Mouse (Mus musculus) embryonic facial prominence, embryonic 11.5 days (tissue): ENCODE results near the gene Foxo3. TPM values are rescaled to one million over a fixed set of nuclear protein-coding genes. Genes with fewer than 3 reads are reported as not detected.

Experiments
- ATAC-seq: fragments of 200-750 bp; cut with Nextera tagmentation; replicated peaks from 2 replicates; pipeline ENCODE4 v1.8.0; 2017; ENCODE audit warnings: low read depth; ENCODE audit not compliant: insufficient number of reproducible peaks, low FRiP score, low TSS enrichment
- DNase-seq: peaks from one replicate; pipeline ENCODE4 v3.0.0-alpha.2; 2015; ENCODE audit warnings: low spot score
- H3K27ac ChIP-seq: fragments of 300-500 bp; sonication (generic); replicated peaks from 2 replicates; pipeline ENCODE4 v1.5.1; 2014; ENCODE audit warnings: mild to moderate bottlenecking, low read depth, low read length, control low read depth
- H3K27me3 ChIP-seq: fragments of 300-500 bp; sonication (generic); 2 replicates; pipeline ENCODE4 v1.6.1; 2014; ENCODE audit warnings: mild to moderate bottlenecking, low read length, moderate library complexity, mixed read lengths; ENCODE audit not compliant: control insufficient read depth, insufficient read depth
- H3K36me3 ChIP-seq: fragments of 300-500 bp; sonication (generic); replicated peaks from 2 replicates; pipeline ENCODE4 v1.6.1; 2014; ENCODE audit warnings: low read depth, mild to moderate bottlenecking, low read length, moderate library complexity, mixed read lengths; ENCODE audit not compliant: control insufficient read depth, insufficient read depth
- H3K4me1 ChIP-seq: fragments of 300-500 bp; sonication (generic); 2 replicates; pipeline ENCODE4 v1.6.1; 2014; ENCODE audit warnings: low read length, mixed read lengths; ENCODE audit not compliant: control insufficient read depth, insufficient read depth
- H3K4me2 ChIP-seq: fragments of 300-500 bp; sonication (generic); 2 replicates; pipeline ENCODE4 v1.6.1; 2014; ENCODE audit warnings: low read depth, mild to moderate bottlenecking, control low read depth, low read length, moderate library complexity
- H3K4me3 ChIP-seq: fragments of 300-500 bp; sonication (generic); 2 replicates; pipeline ENCODE4 v1.5.1; 2014; ENCODE audit warnings: low read depth, low read length, control low read depth
- H3K9ac ChIP-seq: fragments of 300-500 bp; sonication (generic); replicated peaks from 2 replicates; pipeline ENCODE4 v1.6.1; 2014; ENCODE audit warnings: mild to moderate bottlenecking, control low read depth, low read length
- H3K9me3 ChIP-seq: fragments of 300-500 bp; sonication (generic); replicated peaks from 2 replicates; pipeline ENCODE4 v1.6.1; 2016; ENCODE audit warnings: mild to moderate bottlenecking, low read length, inconsistent platforms, mixed read lengths; ENCODE audit not compliant: control insufficient read depth
- WGBS: fragments of 180-500 bp; shearing (Covaris S2); extraction: QIAGEN DNeasy Blood & Tissue Kit; methylation state at CpG from one replicate; pipeline ENCODE4 v1.1.7; 2014; 5-methylcytosine and 5-hydroxymethylcytosine counted together
- polyA plus RNA-seq: library from polyadenylated mRNA; unstranded; fragments of >200 nt; fragmentation: Nextera tagmentation; extraction: Ambion mirVana; gene quantifications from 2 replicates; pipeline ENCODE4 v1.2.1, GENCODE M21; 2014

The Foxo3 gene
- polyA plus RNA-seq, 1 experiment from 2014 or later, result 5.0 TPM

GRCm38 (mm10) chr10:42265021-42265689 is 11.4 kb downstream of the Foxo3 start:
- WGBS, result 92% methylated on average over 11 of the region's 11 CpGs
- Histone ChIP-seq H3K27ac (no peak overlapping the region), H3K9me3 (no peaks in the 10 kb centered on the region), H3K27me3 (no peaks in the 10 kb centered on the region), H3K4me3 (no peak overlapping the region), H3K4me1 (no peaks in the 10 kb centered on the region), H3K36me3 (no peaks in the 10 kb centered on the region), H3K9ac (no peak overlapping the region), H3K4me2 (no peak overlapping the region)
- DNase-seq, result no peak
- ATAC-seq, result no peak

DNA sequence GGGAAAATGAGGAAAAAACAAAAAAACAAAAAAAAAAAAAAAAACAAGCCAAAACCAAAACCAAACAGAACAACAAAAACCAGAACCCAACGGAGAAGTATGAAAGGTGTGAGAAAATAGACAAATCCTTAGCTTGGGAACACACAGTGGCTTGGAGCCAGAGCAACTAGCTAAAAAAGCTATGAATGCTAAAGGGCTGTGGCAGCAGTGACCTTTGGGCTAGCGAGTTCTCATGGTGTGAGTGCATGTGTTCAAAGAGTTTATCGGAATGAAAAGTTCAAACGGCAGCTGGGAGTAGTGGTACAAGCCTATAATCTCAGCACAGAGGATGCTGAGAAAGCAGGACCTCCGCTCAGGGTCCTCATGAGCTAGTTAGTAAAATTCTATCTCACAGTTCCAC is 12.4 kb downstream of the Foxo3 start:
- H3K9ac ChIP-seq, result no peak overlapping the region
- no peaks in the 10 kb centered on the region for H3K27me3 ChIP-seq
- H3K4me1 ChIP-seq, result no peaks in the 10 kb centered on the region
- H3K4me3 ChIP-seq, result no peak overlapping the region
- no peak overlapping the region for H3K4me2 ChIP-seq
- H3K27ac ChIP-seq, result no peak overlapping the region
- WGBS, result 73% methylated on average over 5 of the region's 5 CpGs
- DNase-seq (no peak), ATAC-seq (no peak)
- no peaks in the 10 kb centered on the region for H3K9me3 ChIP-seq
- no peaks in the 10 kb centered on the region for H3K36me3 ChIP-seq

DNA sequence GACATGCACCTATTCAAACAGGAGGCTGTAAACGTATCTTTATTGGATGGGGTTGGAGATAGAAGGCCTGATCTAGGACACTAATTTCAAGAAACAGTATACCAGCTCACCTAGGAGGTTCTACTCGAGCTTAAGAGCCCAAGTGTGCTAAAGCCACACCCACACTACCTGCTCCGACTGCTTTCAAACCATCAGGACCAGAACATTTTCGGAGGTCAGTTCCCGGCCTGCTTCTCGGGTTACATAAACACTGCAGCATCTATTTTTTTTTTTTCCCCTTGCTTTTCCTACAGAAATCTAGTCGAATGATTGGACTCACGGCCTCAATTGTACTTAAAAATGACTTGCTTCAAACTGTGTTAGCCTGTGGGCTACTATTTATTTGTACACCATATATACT is 12.9 kb downstream of the Foxo3 start:
- DNase-seq (no peak), ATAC-seq (no peak)
- no peak overlapping the region for H3K9ac ChIP-seq
- no peaks in the 10 kb centered on the region for H3K4me1 ChIP-seq
- no peaks in the 10 kb centered on the region for H3K9me3 ChIP-seq
- H3K4me3 ChIP-seq, result no peak overlapping the region
- no peaks in the 10 kb centered on the region for H3K27me3 ChIP-seq
- no peaks in the 10 kb centered on the region for H3K36me3 ChIP-seq
- WGBS, result 51% methylated on average over 8 of the region's 8 CpGs
- H3K4me2 ChIP-seq, result no peak overlapping the region
- H3K27ac ChIP-seq, result no peak overlapping the region

DNA sequence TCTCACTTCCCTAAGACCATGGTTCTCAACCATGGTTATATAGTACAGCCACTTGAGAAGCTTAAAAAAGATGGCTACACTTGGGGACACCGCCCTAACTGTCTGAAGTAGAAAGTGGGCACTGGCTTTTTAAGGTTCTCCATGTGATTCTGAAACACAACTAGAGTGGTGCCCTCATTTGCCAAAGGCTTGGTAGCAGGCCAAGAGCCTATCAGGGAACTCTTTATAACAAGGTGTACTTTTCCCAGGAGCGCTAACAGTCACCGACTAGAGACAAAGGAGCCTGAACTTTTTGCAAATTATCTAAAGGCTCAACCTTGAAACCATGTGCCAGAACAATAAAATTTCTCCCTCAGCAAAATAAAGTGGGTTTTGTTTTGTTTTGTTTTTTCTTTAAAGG is 14.5 kb downstream of the Foxo3 start:
- no peak for DNase-seq
- no peak overlapping the region for H3K4me2 ChIP-seq

DNA sequence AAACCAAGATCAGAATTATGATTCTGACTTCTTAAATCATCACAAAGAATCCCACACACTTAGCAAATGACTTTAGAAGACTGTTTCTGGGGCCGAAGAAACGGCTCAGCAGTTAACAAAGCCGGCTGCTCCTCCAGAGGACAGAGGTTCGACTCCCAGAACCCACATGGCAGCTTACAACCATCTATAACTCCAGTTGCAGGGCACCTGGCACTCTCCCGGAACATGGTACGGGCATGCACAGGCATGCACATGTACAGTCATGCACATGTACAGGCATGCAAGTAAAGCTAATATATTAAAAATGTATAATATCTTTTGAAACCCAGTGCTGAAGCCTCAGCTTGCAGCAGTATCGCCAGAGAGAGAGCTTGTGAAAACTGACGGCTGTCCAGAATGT is 15.5 kb downstream of the Foxo3 start:
- DNase-seq (no peak), ATAC-seq (no peak)
- Histone ChIP-seq H3K4me1 (no peaks in the 10 kb centered on the region), H3K27ac (no peak overlapping the region), H3K36me3 (no peaks in the 10 kb centered on the region), H3K9ac (no peak overlapping the region), H3K27me3 (no peaks in the 10 kb centered on the region), H3K9me3 (no peaks in the 10 kb centered on the region), H3K4me3 (no peak overlapping the region), H3K4me2 (no peak overlapping the region)
- WGBS, result 90% methylated on average over 8 of the region's 8 CpGs

More for the DNA sequence above, 14.5 kb downstream of the Foxo3 start:
- H3K9ac ChIP-seq, result no peak overlapping the region
- ATAC-seq, result no peak
- H3K9me3 ChIP-seq, result no peaks in the 10 kb centered on the region
- no peak overlapping the region for H3K4me3 ChIP-seq
- H3K4me1 ChIP-seq, result no peaks in the 10 kb centered on the region
- H3K27me3 ChIP-seq, result no peaks in the 10 kb centered on the region
- H3K27ac ChIP-seq, result no peak overlapping the region
- H3K36me3 ChIP-seq, result no peaks in the 10 kb centered on the region
- 88% methylated on average over 3 of the region's 3 CpGs for WGBS

- 79% methylated on average over 8 of the region's 8 CpGs for WGBS
- Histone ChIP-seq H3K27ac (no peak overlapping the region), H3K4me1 (no peaks in the 10 kb centered on the region), H3K9ac (no peak overlapping the region), H3K36me3 (no peaks in the 10 kb centered on the region), H3K27me3 (no peaks in the 10 kb centered on the region), H3K4me2 (no peak overlapping the region), H3K9me3 (no peaks in the 10 kb centered on the region), H3K4me3 (no peak overlapping the region)
- no peak for DNase-seq
- ATAC-seq, result no peak
These were observed 16.0 kb downstream of the Foxo3 start for GRCm38 (mm10) chr10:42260523-42260922.

- H3K9me3 ChIP-seq, result no peaks in the 10 kb centered on the region
- no peaks in the 10 kb centered on the region for H3K36me3 ChIP-seq
- no peak for DNase-seq
- 70% methylated on average over 4 of the region's 4 CpGs for WGBS
- no peak for ATAC-seq
- no peaks in the 10 kb centered on the region for H3K27me3 ChIP-seq
- H3K4me1 ChIP-seq, result no peaks in the 10 kb centered on the region
- H3K27ac ChIP-seq, result no peak overlapping the region
- H3K4me3 ChIP-seq, result no peak overlapping the region
- no peak overlapping the region for H3K4me2 ChIP-seq
- no peak overlapping the region for H3K9ac ChIP-seq
These were observed 17.0 kb downstream of the Foxo3 start for GRCm38 (mm10) chr10:42259602-42260001.

- WGBS, result 88% methylated on average over 7 of the region's 7 CpGs
- Histone ChIP-seq H3K27ac (no peak overlapping the region), H3K4me2 (no peak overlapping the region), H3K4me1 (no peaks in the 10 kb centered on the region), H3K9me3 (no peaks in the 10 kb centered on the region), H3K9ac (no peak overlapping the region), H3K36me3 (no peaks in the 10 kb centered on the region), H3K27me3 (no peaks in the 10 kb centered on the region), H3K4me3 (no peak overlapping the region)
- no peak for DNase-seq
- no peak for ATAC-seq
These were observed 18.6 kb downstream of the Foxo3 start for GRCm38 (mm10) chr10:42257985-42258384.
